Mouse (Mus musculus): ENCODE measurements at regions not wholly inside any gene's neighbourhood (a gene's known extent, or its start where the extent isn't known, plus 50 kb on each side); places are given as distances from the start of the nearest gene placed in this dataset.
"Not testable (repeated sequence)": the region's sequence is repeated elsewhere in the genome, so short reads cannot be mapped to it uniquely, and the experiment has no call there.

GRCm38 (mm10) chr7:62179387-62179786 lies 167.0 kb upstream of the Ndn start:
- no peak for DNase-seq (ENCODE audit: low spot score)

GRCm38 (mm10) chr7:62208529-62208928 lies 137.8 kb upstream of the Ndn start:
- DNase-seq (ENCODE audit: low spot score), result no peak

GRCm38 (mm10) chr7:62209117-62209700 lies 137.2 kb upstream of the Ndn start:
- DNase-seq (ENCODE audit: low spot score), result peak; percentile 5

GRCm38 (mm10) chr7:62225184-62225583 lies 121.2 kb upstream of the Ndn start:
- no peak for DNase-seq (ENCODE audit: low spot score)

- peak; percentile 31 for DNase-seq (ENCODE audit: low spot score)
These were observed 118.6 kb upstream of the Ndn start for GRCm38 (mm10) chr7:62227727-62228126.

GRCm38 (mm10) chr7:62230713-62231112 lies 115.7 kb upstream of the Ndn start:
- no peak for DNase-seq (ENCODE audit: low spot score)

- no peak for DNase-seq (ENCODE audit: low spot score)
These were observed 115.2 kb upstream of the Ndn start for GRCm38 (mm10) chr7:62231120-62231574.

GRCm38 (mm10) chr7:62232076-62232475 lies 114.3 kb upstream of the Ndn start:
- no peak for DNase-seq (ENCODE audit: low spot score)

GRCm38 (mm10) chr7:62234037-62234436 lies 112.3 kb upstream of the Ndn start:
- no peak for DNase-seq (ENCODE audit: low spot score)

GRCm38 (mm10) chr7:62235766-62236165 lies 110.6 kb upstream of the Ndn start:
- no peak for DNase-seq (ENCODE audit: low spot score)

GRCm38 (mm10) chr7:62261688-62262114 lies 84.7 kb upstream of the Ndn start:
- DNase-seq (ENCODE audit: low spot score), result peak; percentile 5

- not testable (repeated sequence) for DNase-seq (ENCODE audit: low spot score)
These were observed 84.2 kb upstream of the Ndn start for GRCm38 (mm10) chr7:62262174-62262573.

- peak; percentile 2 for DNase-seq (ENCODE audit: low spot score)
These were observed 77.1 kb upstream of the Ndn start for GRCm38 (mm10) chr7:62269156-62269855.

GRCm38 (mm10) chr7:62276219-62276618 lies 70.2 kb upstream of the Ndn start:
- DNase-seq (ENCODE audit: low spot score), result peak; percentile 7

- DNase-seq (ENCODE audit: low spot score), result no peak
These were observed 67.9 kb upstream of the Ndn start for GRCm38 (mm10) chr7:62278492-62278891.

- no peak for DNase-seq (ENCODE audit: low spot score)
These were observed 67.3 kb upstream of the Ndn start for GRCm38 (mm10) chr7:62279022-62279421.
